Mouse (Mus musculus) heart, embryonic 16.5 days (tissue): ENCODE data around the gene Lsm2. TPM values are rescaled to one million over a fixed set of nuclear protein-coding genes. Genes with fewer than 3 reads are reported as not detected.
"Not testable (repeated sequence)": the region's sequence is repeated elsewhere in the genome, so short reads cannot be mapped to it uniquely, and the experiment has no call there.

Source experiments
- ATAC-seq: fragments of 200-750 bp; cut with Nextera tagmentation; replicated peaks from 2 replicates; pipeline ENCODE4 v1.8.0; 2017; ENCODE audit warnings: moderate number of reproducible peaks; ENCODE audit not compliant: insufficient read depth, low FRiP score; ENCODE audit errors: extremely low read depth
- H3K27ac ChIP-seq: fragments of 300-500 bp; sonication (generic); 2 replicates; pipeline ENCODE4 v1.5.1; 2014; ENCODE audit warnings: mild to moderate bottlenecking, low read length, control low read depth, moderate library complexity
- H3K27me3 ChIP-seq: fragments of 300-500 bp; sonication (generic); 2 replicates; pipeline ENCODE4 v1.6.1; 2014; ENCODE audit warnings: low read length, mixed read lengths; ENCODE audit not compliant: control insufficient read depth, insufficient read depth
- H3K36me3 ChIP-seq: fragments of 300-500 bp; sonication (generic); 2 replicates; pipeline ENCODE4 v1.6.1; 2014; ENCODE audit not compliant: control insufficient read depth, insufficient read depth
- H3K4me1 ChIP-seq: fragments of 300-500 bp; sonication (generic); 2 replicates; pipeline ENCODE4 v1.6.1; 2014; ENCODE audit warnings: low read length, mixed read lengths; ENCODE audit not compliant: control insufficient read depth, insufficient read depth
- H3K4me2 ChIP-seq: fragments of 300-500 bp; sonication (generic); 2 replicates; pipeline ENCODE4 v1.6.1; 2014; ENCODE audit warnings: low read depth, mild to moderate bottlenecking, control low read depth, low read length
- H3K4me3 ChIP-seq: fragments of 300-500 bp; sonication (generic); 2 replicates; pipeline ENCODE4 v1.5.1; 2014; ENCODE audit warnings: mild to moderate bottlenecking, control low read depth, low read length
- H3K9ac ChIP-seq: fragments of 300-500 bp; sonication (generic); 2 replicates; pipeline ENCODE4 v1.6.1; 2014; ENCODE audit warnings: low read length, control low read depth
- H3K9me3 ChIP-seq: fragments of 300-500 bp; sonication (generic); replicated peaks from 2 replicates; pipeline ENCODE4 v1.6.1; 2016; ENCODE audit warnings: low read length; ENCODE audit not compliant: control insufficient read depth
- WGBS: fragments of 180-500 bp; shearing (Covaris S2); extraction: QIAGEN DNeasy Blood & Tissue Kit; methylation state at CpG from one replicate; pipeline ENCODE4 v1.1.7; 2014; 5-methylcytosine and 5-hydroxymethylcytosine counted together
- polyA plus RNA-seq: library from polyadenylated mRNA; unstranded; fragments of >200 nt; fragmentation: Nextera tagmentation; extraction: Ambion mirVana; gene quantifications from 2 replicates; pipeline ENCODE4 v1.2.1, GENCODE M21; 2015

Gene Lsm2
- polyA plus RNA-seq, 1 experiment from 2014 or later = 132 TPM

DNA sequence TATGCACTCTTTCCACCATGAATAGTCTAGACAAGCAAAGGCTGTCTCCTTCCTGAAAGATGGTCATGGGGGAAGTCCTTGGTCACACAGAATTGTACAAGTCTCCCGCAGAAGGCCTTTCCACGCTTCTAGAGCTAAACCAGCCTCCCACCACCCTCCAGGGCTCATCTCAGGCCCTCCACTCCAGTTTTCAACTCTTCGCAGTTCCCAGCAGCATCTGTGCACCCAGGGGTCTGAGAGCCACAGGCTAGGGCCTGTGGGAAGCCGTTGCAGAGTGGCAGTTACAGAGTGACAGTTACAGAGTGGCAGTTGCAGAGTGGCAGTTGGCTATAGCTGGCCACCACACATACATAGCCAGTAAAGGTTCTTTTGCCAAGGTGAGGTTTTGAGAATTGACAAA lies 14.3 kb downstream of the Lsm2 start:
- H3K4me3 ChIP-seq, H3K27ac ChIP-seq, H3K9ac ChIP-seq, H3K4me2 ChIP-seq, H3K27me3 ChIP-seq, H3K9me3 ChIP-seq, ATAC-seq: not testable (repeated sequence)
- peaks cover 19% of the 10 kb centered on the region for H3K4me1 ChIP-seq
- WGBS = 90% methylated on average over 4 of the region's 4 CpGs
- peaks cover 16% of the 10 kb centered on the region for H3K36me3 ChIP-seq

DNA sequence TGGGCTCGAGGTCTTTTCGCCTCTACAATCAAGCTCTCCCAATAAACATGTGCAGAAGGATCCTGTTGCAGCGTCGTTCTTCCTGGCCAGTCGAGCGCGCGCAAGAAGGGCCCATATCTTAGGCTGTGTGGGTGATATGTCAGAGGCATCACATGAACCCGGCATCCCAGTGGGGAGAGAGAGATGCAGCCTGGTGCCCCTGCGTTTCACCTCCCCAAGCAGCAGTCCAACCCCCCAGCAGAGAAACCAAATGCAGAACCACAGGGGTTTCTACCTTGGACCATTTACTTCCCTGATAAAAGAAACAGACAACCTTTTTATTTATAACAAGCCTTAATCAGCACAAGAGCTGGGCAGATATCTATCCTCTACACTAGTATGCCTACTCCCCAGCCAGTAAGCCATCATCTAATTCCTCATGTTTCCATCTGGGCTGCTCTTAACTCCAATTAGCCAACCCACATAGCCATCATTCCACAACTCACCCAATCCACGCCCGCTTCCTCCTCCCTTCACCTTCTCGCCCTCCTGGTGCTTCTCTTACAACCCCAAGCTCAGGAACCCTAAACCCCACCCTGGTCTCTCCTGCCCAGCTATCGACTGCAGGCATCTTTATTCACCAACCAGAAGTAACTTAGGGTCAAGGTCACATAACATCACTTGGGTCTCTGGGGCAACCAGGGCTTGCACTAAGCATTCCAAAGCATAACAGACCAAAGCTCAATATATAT lies 14.9 kb downstream of the Lsm2 start:
- Histone ChIP-seq H3K4me1 (peaks cover 20% of the 10 kb centered on the region), H3K9ac (no peak overlapping the region), H3K36me3 (peaks cover 11% of the 10 kb centered on the region), H3K4me3 (peak overlapping the region; percentile 6), H3K4me2 (peak overlapping the region; percentile 40), H3K27me3 (no peaks in the 10 kb centered on the region), H3K9me3 (no peaks in the 10 kb centered on the region), H3K27ac (no peak overlapping the region)
- 83% methylated on average over 12 of the region's 14 CpGs for WGBS
- ATAC-seq = no peak

DNA sequence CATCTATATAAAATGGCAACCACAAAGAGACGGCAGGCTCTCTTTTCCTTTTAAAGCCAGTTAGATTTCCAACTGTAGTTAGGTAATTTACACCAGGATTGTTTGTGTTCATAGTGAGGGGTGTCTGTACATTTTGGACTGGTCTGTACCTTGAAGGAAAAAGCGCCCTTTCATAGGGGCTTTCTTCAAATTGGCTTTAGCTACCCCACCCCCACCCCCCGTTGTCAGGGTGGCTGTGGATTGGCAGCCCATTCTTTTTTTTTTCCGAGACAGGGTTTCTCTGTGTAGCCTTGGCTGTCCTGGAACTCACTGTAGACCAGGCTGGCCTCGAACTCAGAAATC lies 15.5 kb downstream of the Lsm2 start:
- Histone ChIP-seq H3K9me3 (no peaks in the 10 kb centered on the region), H3K4me3 (peak overlapping the region; percentile 4; the same call in 1 of the 2 replicates), H3K9ac (no peak overlapping the region), H3K36me3 (peaks cover 11% of the 10 kb centered on the region), H3K27me3 (no peaks in the 10 kb centered on the region), H3K4me1 (peaks cover 25% of the 10 kb centered on the region), H3K27ac (no peak overlapping the region), H3K4me2 (peak overlapping the region; percentile 40)
- 89% methylated on average over 5 of the region's 5 CpGs for WGBS
- no peak for ATAC-seq

DNA sequence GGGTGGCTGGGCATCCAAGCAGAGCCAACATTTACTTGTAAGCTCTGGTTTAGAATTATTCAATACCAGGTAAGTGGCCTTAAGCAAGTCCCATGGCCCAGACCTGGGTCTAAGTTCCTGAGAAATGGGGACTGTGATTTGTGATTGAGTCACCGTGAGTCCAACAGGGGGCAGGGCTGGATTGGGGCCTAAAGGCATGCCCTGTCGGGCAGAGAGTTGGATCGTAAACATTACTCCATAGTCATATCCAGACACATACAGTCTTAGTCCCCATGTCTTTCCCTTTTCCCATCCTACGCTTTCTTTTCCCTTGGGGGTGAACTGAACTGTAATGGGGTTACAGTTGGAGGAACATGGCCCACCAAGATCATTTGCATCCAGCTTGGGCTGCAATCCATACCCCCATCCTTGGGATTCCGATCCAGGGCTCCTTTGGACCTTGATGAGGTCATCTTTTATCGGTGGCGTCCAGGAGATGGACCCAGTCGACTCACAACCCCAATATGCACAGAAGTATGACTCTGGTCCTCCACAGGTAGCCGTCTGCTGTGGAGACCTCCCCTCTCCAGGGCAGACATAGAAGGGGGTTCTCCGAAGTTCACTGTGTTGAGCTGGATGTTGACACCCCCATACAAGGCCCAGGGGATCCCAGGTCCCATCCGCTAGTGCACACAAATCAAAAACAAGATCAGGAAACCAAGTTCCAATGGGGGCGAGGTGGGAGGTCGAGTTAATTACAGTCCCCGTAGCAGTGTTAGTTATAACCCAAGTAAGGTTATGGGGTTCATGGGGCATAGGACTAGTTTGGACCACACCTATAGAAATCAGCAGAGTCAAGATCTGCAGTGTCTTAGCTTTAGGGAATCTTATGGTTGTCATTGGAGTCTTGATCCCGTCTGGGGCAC lies 17.1 kb downstream of the Lsm2 start:
- peak overlapping the region; percentile 99 for H3K4me2 ChIP-seq
- no peaks in the 10 kb centered on the region for H3K9me3 ChIP-seq
- H3K4me1 ChIP-seq = peaks cover 38% of the 10 kb centered on the region
- peak overlapping the region; percentile 74 for H3K27ac ChIP-seq
- no peak for ATAC-seq
- 92% methylated on average over 15 of the region's 15 CpGs for WGBS
- peak overlapping the region; percentile 55 for H3K4me3 ChIP-seq
- peaks cover 11% of the 10 kb centered on the region for H3K36me3 ChIP-seq
- no peaks in the 10 kb centered on the region for H3K27me3 ChIP-seq
- peak overlapping the region; percentile 73 for H3K9ac ChIP-seq

DNA sequence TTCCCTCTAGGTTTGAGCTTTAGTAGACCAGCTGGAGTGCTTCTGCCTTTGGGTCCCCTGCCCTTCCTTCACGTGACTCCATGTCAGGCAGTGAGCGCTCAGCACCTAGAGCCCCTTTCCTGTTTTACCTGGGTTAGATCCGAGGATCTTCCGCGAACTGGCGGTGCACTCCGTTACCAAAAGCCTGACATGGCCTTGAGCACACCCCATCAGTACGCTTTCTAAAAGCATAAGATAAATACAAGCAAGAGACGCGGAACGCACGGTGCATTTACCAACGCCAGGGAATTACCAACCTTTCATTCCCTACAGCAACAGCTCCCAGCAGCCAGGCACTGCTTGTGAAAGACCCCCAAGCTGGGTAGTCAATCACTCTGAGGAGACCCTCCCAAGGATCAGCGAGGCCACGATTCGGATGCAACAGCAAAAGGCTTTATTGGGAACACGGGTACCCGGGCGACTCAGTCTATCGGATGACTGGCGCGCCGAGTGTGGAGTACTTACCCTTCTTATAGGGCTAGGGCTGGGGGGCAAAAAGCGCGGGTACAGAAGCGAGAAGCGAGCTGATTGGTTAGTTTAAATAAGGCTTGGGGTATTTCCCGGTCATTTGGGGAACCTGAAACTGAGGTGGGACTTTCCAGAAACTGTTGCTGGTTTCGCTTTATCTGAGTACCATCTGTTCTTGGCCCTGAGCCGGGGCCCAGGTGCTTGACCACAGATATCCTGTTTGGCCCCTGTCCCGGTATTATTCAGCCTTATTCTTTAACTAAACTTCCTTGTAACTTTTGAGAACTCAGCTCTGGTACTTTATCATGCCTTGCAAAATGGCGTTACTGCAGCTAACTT lies 18.4 kb downstream of the Lsm2 start:
- peaks cover 20% of the 10 kb centered on the region for H3K36me3 ChIP-seq
- not testable (repeated sequence) for H3K27me3 ChIP-seq, ATAC-seq, H3K9me3 ChIP-seq
- peak overlapping the region; percentile 99 for H3K4me2 ChIP-seq
- peaks cover 38% of the 10 kb centered on the region for H3K4me1 ChIP-seq
- peak overlapping the region; percentile 90 for H3K4me3 ChIP-seq
- WGBS = 16% methylated on average over 29 of the region's 32 CpGs
- peak overlapping the region; percentile 96 for H3K9ac ChIP-seq
- H3K27ac ChIP-seq = peak overlapping the region; percentile 98

DNA sequence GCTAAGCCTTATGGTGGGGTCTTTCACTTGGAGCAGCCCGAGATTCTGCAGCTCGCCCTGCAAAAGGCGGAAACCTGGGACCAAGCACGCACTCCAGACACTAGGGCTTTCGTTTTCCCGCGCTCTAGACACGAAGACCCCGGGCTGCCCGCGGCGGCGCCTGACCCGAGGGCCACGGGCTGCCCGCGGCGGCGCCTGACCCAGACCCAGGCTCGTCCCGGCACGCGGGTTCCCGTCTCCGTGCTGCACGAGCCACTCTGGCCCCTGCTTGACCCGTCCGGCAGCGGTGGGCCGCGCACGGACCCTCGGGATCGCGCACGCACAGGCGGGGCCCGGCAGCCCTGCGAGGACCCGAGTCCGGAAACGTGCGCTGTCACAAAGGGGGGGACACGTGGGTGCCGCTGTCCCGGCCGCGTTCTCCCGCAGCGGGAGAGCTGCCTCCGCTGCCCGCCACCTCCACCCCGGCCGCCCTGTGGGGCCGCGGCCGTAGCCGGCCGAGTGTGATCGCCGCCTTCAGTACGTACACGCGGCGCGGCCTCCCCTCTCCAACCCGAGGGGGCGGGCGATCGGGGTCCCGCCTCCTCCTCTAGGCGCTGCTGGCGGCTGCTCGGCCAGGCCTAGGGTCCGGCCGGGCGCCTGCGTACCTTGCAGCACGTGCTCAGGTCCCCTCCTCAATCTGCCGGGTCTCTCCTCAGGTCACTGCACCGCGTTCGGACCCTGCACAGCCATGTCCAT lies 19.2 kb downstream of the Lsm2 start, which contains the start of gene Vars:
TSS of gene Vars (plus strand) at position 271 of the 735 bp plus-strand sequence.
- H3K4me1 ChIP-seq = peaks cover 38% of the 10 kb centered on the region
- H3K4me3 ChIP-seq = peak within 1 kb of the TSS; percentile 90
- no peaks in the 10 kb centered on the region for H3K9me3 ChIP-seq
- peaks cover 27% of the 10 kb centered on the region for H3K36me3 ChIP-seq
- H3K9ac ChIP-seq = peak within 1 kb of the TSS; percentile 96
- peak within 1 kb of the TSS; percentile 98 for H3K27ac ChIP-seq
- no peaks in the 10 kb centered on the region for H3K27me3 ChIP-seq
- WGBS = 0% methylated on average over 73 of the region's 83 CpGs
- peak within 1 kb of the TSS; percentile 99 for H3K4me2 ChIP-seq
- ATAC-seq = peak; percentile 89

DNA sequence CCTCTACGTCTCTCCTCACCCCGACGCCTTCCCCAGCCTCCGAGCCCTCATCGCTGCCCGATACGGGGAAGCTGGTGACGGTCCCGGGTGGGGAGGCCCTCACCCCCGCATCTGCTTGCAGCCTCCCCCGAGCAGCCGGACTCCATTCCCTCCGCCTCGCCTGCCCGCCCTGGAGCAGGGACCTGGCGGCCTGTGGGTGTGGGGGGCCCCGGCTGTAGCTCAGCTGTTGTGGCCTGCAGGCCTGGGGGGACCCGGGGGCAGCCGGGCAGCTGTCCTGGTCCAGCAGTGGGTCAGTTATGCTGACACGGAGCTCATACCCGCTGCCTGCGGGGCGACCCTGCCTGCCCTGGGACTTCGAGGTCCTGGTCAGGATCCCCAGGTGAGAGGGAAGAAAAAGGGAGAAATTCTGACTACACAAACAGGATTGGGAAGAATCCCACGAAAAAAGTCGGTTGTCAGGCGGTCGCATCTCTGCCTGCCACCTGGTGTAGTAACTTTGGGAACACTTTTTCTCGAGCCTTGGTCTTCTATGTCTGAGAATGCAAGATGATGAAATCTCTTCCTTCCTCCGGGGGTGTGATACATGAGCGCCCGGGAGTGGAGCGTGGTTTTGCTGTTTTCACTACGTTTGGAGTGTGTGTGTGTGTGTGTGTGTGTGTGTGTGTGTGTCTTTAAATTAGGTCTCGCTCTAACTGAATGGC lies 19.9 kb downstream of the Lsm2 start:
- peak overlapping the region; percentile 96 for H3K9ac ChIP-seq
- no peaks in the 10 kb centered on the region for H3K27me3 ChIP-seq
- peak overlapping the region; percentile 99 for H3K4me2 ChIP-seq
- peak overlapping the region; percentile 98 for H3K27ac ChIP-seq
- peaks cover 38% of the 10 kb centered on the region for H3K4me1 ChIP-seq
- H3K36me3 ChIP-seq = peaks cover 30% of the 10 kb centered on the region
- no peak for ATAC-seq
- H3K9me3 ChIP-seq = no peaks in the 10 kb centered on the region
- under 1% methylated on average over 35 of the region's 35 CpGs for WGBS
- H3K4me3 ChIP-seq = peak overlapping the region; percentile 90
